Mouse (Mus musculus) ES-E14 (cell line): ENCODE measurements at regions not wholly inside any gene's neighbourhood (a gene's known extent, or its start where the extent isn't known, plus 50 kb on each side); places are given as distances from the start of the nearest gene placed in this dataset.

ENCODE experiments used
- DNase-seq: peaks from one replicate; pipeline ENCODE4 v3.0.0-alpha.2; 2013; ENCODE audit warnings: low read depth, low spot score
- H3K27ac ChIP-seq: 2 replicates; pipeline ENCODE4 v1.5.1; 2012; ENCODE audit warnings: low read depth, mild to moderate bottlenecking, low read length, moderate library complexity, mixed read lengths; ENCODE audit not compliant: poor library complexity, insufficient read depth, severe bottlenecking
- H3K36me3 ChIP-seq: 2 replicates; pipeline ENCODE4 v1.6.1; 2012; ENCODE audit warnings: mild to moderate bottlenecking, low read length, moderate library complexity, mixed read lengths; ENCODE audit not compliant: control insufficient read depth, poor library complexity, insufficient read depth, severe bottlenecking
- H3K4me1 ChIP-seq, 2 experiments: fragments of 150-350 bp in 1 of 2; sonication (generic) in 1 of 2; 2 replicates each; pipeline ENCODE4 v1.6.1; 2012; ENCODE audit warnings: low read length in 2 of 2, mild to moderate bottlenecking in 1 of 2, mixed read lengths in 1 of 2; ENCODE audit not compliant: control insufficient read depth in 2 of 2, insufficient read depth in 2 of 2, poor library complexity in 1 of 2
- H3K4me3 ChIP-seq, 2 experiments: fragments of 150-350 bp in 1 of 2; sonication (generic) in 1 of 2; 2 replicates each; pipeline ENCODE4 v1.5.1; 2012; ENCODE audit warnings: low read length in 2 of 2, low read depth in 1 of 2, mild to moderate bottlenecking in 1 of 2, mixed read lengths in 1 of 2; ENCODE audit not compliant: insufficient read depth in 1 of 2, poor library complexity in 1 of 2, severe bottlenecking in 1 of 2
- H3K9ac ChIP-seq: 2 replicates; pipeline ENCODE4 v1.6.1; 2012; ENCODE audit warnings: low read depth, mild to moderate bottlenecking, low read length, mixed read lengths; ENCODE audit not compliant: poor library complexity, insufficient read depth, severe bottlenecking
- H3K9me3 ChIP-seq: fragments of 150-350 bp; sonication (generic); 2 replicates; pipeline ENCODE4 v1.6.1; 2012; ENCODE audit warnings: low read depth, mild to moderate bottlenecking, low read length; ENCODE audit not compliant: control insufficient read depth, insufficient read depth
- CHD2 ChIP-seq: IDR thresholded peaks from 2 replicates; pipeline ENCODE4 v1.6.1; 2014; ENCODE audit warnings: mild to moderate bottlenecking, low read depth, low read length, inconsistent platforms
- HCFC1 ChIP-seq: IDR thresholded peaks from 2 replicates; pipeline ENCODE4 v1.6.1; 2012; ENCODE audit warnings: low read length, inconsistent platforms, borderline replicate concordance; ENCODE audit not compliant: insufficient read depth
- MAFK ChIP-seq: IDR thresholded peaks from 2 replicates; pipeline ENCODE4 v1.6.1; 2014; ENCODE audit warnings: mild to moderate bottlenecking, low read depth, low read length, inconsistent platforms; ENCODE audit not compliant: insufficient read depth
- ZC3H11A ChIP-seq: IDR thresholded peaks from 2 replicates; pipeline ENCODE4 v1.6.1; 2012; ENCODE audit warnings: low read depth, mild to moderate bottlenecking, inconsistent platforms, low read length, borderline replicate concordance
- ZNF384 ChIP-seq: IDR thresholded peaks from 2 replicates; pipeline ENCODE4 v1.6.1; 2012; ENCODE audit warnings: low read depth, low read length, inconsistent platforms
- in situ Hi-C, 2 experiments: fragments of 600-800 bp; cut with MboI; formaldehyde crosslinking; loops; one replicate each; pipeline ENCODE4 v1.15.1; 2025; ENCODE audit warnings: low sequenced_read_pairs in 2 of 2, inconsistent platforms in 1 of 2; ENCODE audit not compliant: unreplicated experiment in 2 of 2

DNA sequence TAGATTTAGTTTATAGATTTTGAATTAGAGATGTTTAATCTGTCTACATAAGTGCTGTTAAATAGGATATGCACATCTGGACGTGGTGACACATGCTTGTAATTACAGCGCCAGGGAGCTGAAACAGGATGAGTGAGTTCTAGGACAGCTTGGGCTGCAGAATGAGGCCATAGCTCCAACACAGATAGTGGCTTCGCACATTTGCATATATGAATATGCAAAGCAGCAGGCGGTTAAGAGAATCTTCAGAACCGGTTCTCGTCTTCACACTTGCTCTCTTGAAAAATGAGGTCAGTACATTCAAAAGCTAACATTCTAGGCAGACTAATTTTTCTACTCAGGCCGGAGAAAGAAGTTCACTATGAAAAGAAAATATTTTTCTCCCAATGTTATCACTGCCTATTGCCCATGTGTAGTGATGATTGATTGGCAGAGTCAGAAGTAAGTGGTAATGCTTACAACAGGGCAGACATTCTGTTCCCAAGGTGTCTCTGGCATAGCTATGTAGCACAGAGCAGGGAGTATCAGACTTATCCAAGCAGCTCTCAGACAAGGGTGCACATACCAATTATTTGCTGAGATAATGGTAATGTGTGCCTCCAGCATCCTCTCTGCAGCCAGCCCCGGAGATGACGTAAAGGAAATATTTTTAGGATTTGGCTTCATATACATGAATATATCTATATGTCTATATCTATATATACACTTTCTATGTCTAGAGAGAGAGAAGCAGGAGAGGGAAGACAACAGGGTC lies 178.4 kb downstream of the Sox2 start:
- in situ Hi-C loops, result no loop called here
- Histone ChIP-seq H3K36me3 (no peaks in the 10 kb centered on the region), H3K9me3 (no peaks in the 10 kb centered on the region), H3K4me3 (no peak overlapping the region), H3K4me1 (no peaks in the 10 kb centered on the region), H3K27ac (no peak overlapping the region), H3K9ac (no peak overlapping the region)
- no peak for TF ChIP-seq ZC3H11A
- TF ChIP-seq MAFK, result no peak
- no peak for TF ChIP-seq HCFC1
- TF ChIP-seq ZNF384, result no peak
- no peak for TF ChIP-seq CHD2
- no peak for DNase-seq

DNA sequence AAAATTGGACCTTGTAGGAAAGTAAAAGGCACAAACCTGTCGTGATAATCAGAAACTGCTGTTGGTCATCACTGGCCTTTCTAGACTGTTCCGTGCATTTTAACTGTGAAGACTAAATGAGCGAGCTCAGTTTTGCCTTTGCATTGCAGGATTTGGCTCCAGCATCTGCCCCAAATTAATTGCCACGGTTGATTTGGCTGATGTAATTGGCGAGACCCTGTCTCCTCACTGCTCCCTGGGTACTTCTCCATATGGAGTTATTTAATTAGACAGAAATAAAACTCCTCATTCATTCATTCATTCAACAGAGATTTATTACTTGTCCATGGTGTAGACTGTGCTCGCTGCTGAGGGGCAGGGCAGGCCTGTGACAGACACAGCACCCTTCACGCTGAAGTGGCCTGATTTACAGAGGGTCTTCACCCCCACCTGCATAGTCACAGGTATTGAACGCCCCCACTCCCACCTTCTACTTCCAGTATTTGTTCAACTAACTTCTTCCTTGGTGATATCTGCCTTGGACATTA lies 186.6 kb downstream of the Sox2 start:
- no peak for DNase-seq

GRCm38 (mm10) chr3:34837644-34838332 lies 187.6 kb downstream of the Sox2 start:
- Histone ChIP-seq H3K4me1 (no peaks in the 10 kb centered on the region), H3K36me3 (no peaks in the 10 kb centered on the region), H3K27ac (no peak overlapping the region), H3K9me3 (no peaks in the 10 kb centered on the region), H3K9ac (no peak overlapping the region), H3K4me3 (no peak overlapping the region)
- TF ChIP-seq HCFC1 (no peak), MAFK (no peak), CHD2 (no peak), ZC3H11A (no peak), ZNF384 (no peak)
- DNase-seq, result no peak
- in situ Hi-C loops, result no loop called here

More for the DNA sequence above, 186.6 kb downstream of the Sox2 start:
- no peak for TF ChIP-seq HCFC1
- in situ Hi-C loops, result no loop called here
- H3K4me3 ChIP-seq, result no peak overlapping the region
- no peak overlapping the region for H3K9ac ChIP-seq
- no peaks in the 10 kb centered on the region for H3K9me3 ChIP-seq
- no peaks in the 10 kb centered on the region for H3K4me1 ChIP-seq
- H3K36me3 ChIP-seq, result no peaks in the 10 kb centered on the region
- H3K27ac ChIP-seq, result no peak overlapping the region

GRCm38 (mm10) chr3:34860877-34861649 lies 210.9 kb downstream of the Sox2 start:
- no peak for DNase-seq
- Histone ChIP-seq H3K9ac (no peak overlapping the region), H3K9me3 (no peaks in the 10 kb centered on the region), H3K4me3 (no peak overlapping the region), H3K4me1 (no peaks in the 10 kb centered on the region), H3K36me3 (no peaks in the 10 kb centered on the region), H3K27ac (no peak overlapping the region)
- no peak for TF ChIP-seq CHD2
- TF ChIP-seq HCFC1, result no peak
- in situ Hi-C loops, result no loop called here
